Mouse (Mus musculus) forebrain, postnatal 0 days (tissue): ENCODE data around the gene Rbpms2. TPM values are rescaled to one million over a fixed set of nuclear protein-coding genes. Genes with fewer than 3 reads are reported as not detected.
A peak's percentile ranks its signal among the peaks of the same experiment; 100 is the strongest.

ENCODE experiments used
- ATAC-seq: fragments of 200-750 bp; cut with Nextera tagmentation; 2 replicates; pipeline ENCODE4 v1.8.0; 2017; ENCODE audit warnings: mild to moderate bottlenecking, moderate library complexity
- DNase-seq: peaks from one replicate; pipeline ENCODE4 v3.0.0-alpha.2; 2015
- H3K27ac ChIP-seq: fragments of 300-500 bp; sonication (generic); 2 replicates; pipeline ENCODE4 v1.5.1; 2014; ENCODE audit warnings: low read depth, mild to moderate bottlenecking, antibody characterized with exemption, low read length, moderate library complexity, mixed read lengths
- H3K27me3 ChIP-seq: fragments of 300-500 bp; sonication (generic); 2 replicates; pipeline ENCODE4 v1.6.1; 2014; ENCODE audit warnings: mild to moderate bottlenecking, low read length, mixed read lengths; ENCODE audit not compliant: insufficient read depth
- H3K36me3 ChIP-seq: fragments of 300-500 bp; sonication (generic); 2 replicates; pipeline ENCODE4 v1.6.1; 2014; ENCODE audit warnings: mild to moderate bottlenecking, moderate library complexity; ENCODE audit not compliant: insufficient read depth
- H3K4me1 ChIP-seq: fragments of 300-500 bp; sonication (generic); 2 replicates; pipeline ENCODE4 v1.6.1; 2014; ENCODE audit warnings: antibody characterized with exemption; ENCODE audit not compliant: insufficient read depth
- H3K4me2 ChIP-seq: fragments of 300-500 bp; sonication (generic); 2 replicates; pipeline ENCODE4 v1.6.1; 2014; ENCODE audit warnings: low read depth, mild to moderate bottlenecking, moderate library complexity
- H3K4me3 ChIP-seq: fragments of 300-500 bp; sonication (generic); 2 replicates; pipeline ENCODE4 v1.5.1; 2014; ENCODE audit warnings: low read depth, low read length, mixed read lengths
- H3K9ac ChIP-seq: fragments of 300-500 bp; sonication (generic); 2 replicates; pipeline ENCODE4 v1.6.1; 2014; ENCODE audit warnings: mild to moderate bottlenecking
- H3K9me3 ChIP-seq: fragments of 300-500 bp; sonication (generic); 2 replicates; pipeline ENCODE4 v1.6.1; 2016; ENCODE audit warnings: low read length
- CTCF ChIP-seq: sonication (generic); IDR thresholded peaks from 2 replicates; pipeline ENCODE4 v1.5.1; 2016; ENCODE audit warnings: antibody characterized with exemption, control low read depth, low read depth
- WGBS: fragments of 180-500 bp; shearing (Covaris S2); extraction: QIAGEN DNeasy Blood & Tissue Kit; methylation state at CpG from one replicate; pipeline ENCODE4 v1.1.7; 2014; 5-methylcytosine and 5-hydroxymethylcytosine counted together
- polyA plus RNA-seq: library from polyadenylated mRNA; unstranded; fragments of >200 nt; fragmentation: Nextera tagmentation; extraction: Ambion mirVana; gene quantifications from 2 replicates; pipeline ENCODE4 v1.2.1, GENCODE M21; 2015
- total RNA-seq: library from RNA; depleted of rRNA; stranded (reverse); fragments of >200 nt; gene quantifications from 2 replicates; pipeline ENCODE4 v1.2.3, GENCODE M21; 2014

The Rbpms2 gene
- total and polyA plus RNA-seq, 2 experiments from 2014 or later = 1.6 to 3.3 TPM

GRCm38 (mm10) chr9:65621666-65622065 lies 7.8 kb upstream of the Rbpms2 start:
- Histone ChIP-seq H3K27me3 (no peaks in the 10 kb centered on the region), H3K4me3 (no peak overlapping the region), H3K4me2 (no peak overlapping the region), H3K27ac (no peak overlapping the region), H3K36me3 (no peaks in the 10 kb centered on the region), H3K4me1 (no peaks in the 10 kb centered on the region), H3K9me3 (no peaks in the 10 kb centered on the region), H3K9ac (no peak overlapping the region)
- TF ChIP-seq CTCF = no peak
- ATAC-seq = no peak
- no peak for DNase-seq
- 80% methylated on average over 2 of the region's 2 CpGs for WGBS

- WGBS = 88% methylated on average over 5 of the region's 5 CpGs
- no peak overlapping the region for H3K27ac ChIP-seq
- no peak for TF ChIP-seq CTCF
- H3K4me1 ChIP-seq = no peaks in the 10 kb centered on the region
- H3K9me3 ChIP-seq = no peaks in the 10 kb centered on the region
- no peaks in the 10 kb centered on the region for H3K36me3 ChIP-seq
- H3K4me2 ChIP-seq = no peak overlapping the region
- no peak overlapping the region for H3K9ac ChIP-seq
- H3K4me3 ChIP-seq = no peak overlapping the region
- H3K27me3 ChIP-seq = no peaks in the 10 kb centered on the region; the same call in 1 of the 2 replicates
- ATAC-seq (no peak), DNase-seq (no peak)
These were observed 6.6 kb upstream of the Rbpms2 start for GRCm38 (mm10) chr9:65622826-65623225.

- no peak for DNase-seq
- WGBS = 67% methylated on average over 2 of the region's 2 CpGs
These were observed 5.2 kb upstream of the Rbpms2 start for GRCm38 (mm10) chr9:65624266-65624665.

GRCm38 (mm10) chr9:65629767-65630630 lies 551 bp downstream of the Rbpms2 start:
- no peak for DNase-seq
- Histone ChIP-seq H3K27me3 (peaks cover 29% of the 10 kb centered on the region), H3K9ac (peak overlapping the region; percentile 51), H3K9me3 (no peaks in the 10 kb centered on the region), H3K4me3 (peak overlapping the region; percentile 62), H3K4me1 (no peaks in the 10 kb centered on the region), H3K4me2 (peak overlapping the region; percentile 98), H3K27ac (no peak overlapping the region), H3K36me3 (no peaks in the 10 kb centered on the region)
- peak; percentile 90 for ATAC-seq
- no peak for TF ChIP-seq CTCF
- 4% methylated on average over 46 of the region's 83 CpGs for WGBS

More at GRCm38 (mm10) chr9:65624266-65624665, 5.2 kb upstream of the Rbpms2 start:
- Histone ChIP-seq H3K9me3 (no peaks in the 10 kb centered on the region), H3K4me3 (no peak overlapping the region), H3K36me3 (no peaks in the 10 kb centered on the region), H3K27me3 (peaks cover 9% of the 10 kb centered on the region), H3K4me1 (no peaks in the 10 kb centered on the region), H3K27ac (no peak overlapping the region), H3K4me2 (no peak overlapping the region), H3K9ac (no peak overlapping the region)
- no peak for ATAC-seq
- TF ChIP-seq CTCF = no peak

- Histone ChIP-seq H3K9ac (peak overlapping the region; percentile 51), H3K4me1 (no peaks in the 10 kb centered on the region), H3K4me3 (peak overlapping the region; percentile 62), H3K36me3 (no peaks in the 10 kb centered on the region), H3K9me3 (no peaks in the 10 kb centered on the region), H3K27ac (no peak overlapping the region; the same call in 1 of the 2 replicates), H3K27me3 (peaks cover 29% of the 10 kb centered on the region), H3K4me2 (peak overlapping the region; percentile 98)
- 7% methylated on average over 70 of the region's 78 CpGs for WGBS
- DNase-seq (peak; percentile 31), ATAC-seq (peak; percentile 75)
- no peak for TF ChIP-seq CTCF
These were observed 1.3 kb downstream of the Rbpms2 start for GRCm38 (mm10) chr9:65630631-65631353.

GRCm38 (mm10) chr9:65631354-65632021 lies 2.0 kb downstream of the Rbpms2 start:
- Histone ChIP-seq H3K4me3 (peak overlapping the region; percentile 62), H3K9ac (peak overlapping the region; percentile 51; the same call in 1 of the 2 replicates), H3K4me1 (no peaks in the 10 kb centered on the region), H3K9me3 (no peaks in the 10 kb centered on the region), H3K27ac (no peak overlapping the region), H3K27me3 (peaks cover 29% of the 10 kb centered on the region), H3K36me3 (no peaks in the 10 kb centered on the region), H3K4me2 (peak overlapping the region; percentile 98)
- ATAC-seq = no peak
- 32% methylated on average over 16 of the region's 16 CpGs for WGBS
- TF ChIP-seq CTCF = no peak
- no peak for DNase-seq
